Mouse (Mus musculus): ENCODE results near the gene Slc48a1. TPM values are rescaled to one million over a fixed set of nuclear protein-coding genes. Genes with fewer than 3 reads are reported as not detected.

Gene Slc48a1
- polyA plus RNA-seq, 1 experiment: 22.1 TPM

DNA sequence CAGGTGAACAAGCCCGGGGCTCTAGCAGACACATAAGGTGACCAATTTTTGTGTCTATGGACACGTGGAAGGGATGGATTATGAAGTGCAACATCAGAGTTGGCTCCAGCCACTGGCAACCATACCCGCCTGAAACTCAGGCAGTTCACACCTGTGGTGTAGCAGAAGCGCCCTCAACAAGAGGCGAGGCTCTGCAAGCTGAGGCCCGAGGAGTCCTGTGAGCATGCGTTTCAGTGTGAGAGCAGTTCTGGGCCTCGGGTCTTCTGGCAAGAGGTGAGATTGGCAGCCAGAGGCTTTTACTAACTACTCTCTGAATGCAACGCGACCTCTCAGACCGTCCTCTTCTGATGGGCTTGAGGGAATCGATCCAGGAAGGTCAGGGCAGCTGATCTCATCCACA lies 36.7 kb upstream of the Slc48a1 start:
- H3K4me1 ChIP-seq (ENCODE audit: control insufficient read depth, insufficient read depth, insufficient read length, low read length): peaks cover 5% of the 10 kb centered on the region; the same call in 1 of the 2 replicates
- no peak overlapping the region for H3K27ac ChIP-seq (ENCODE audit: insufficient read depth, low read depth, low read length)
- H3K27me3 ChIP-seq (ENCODE audit: control insufficient read depth, insufficient read depth, low read length): no peaks in the 10 kb centered on the region
- TF ChIP-seq POLR2A (IDR thresholded peaks at IDR 0.05; ENCODE audit: low read depth, low read length) (no peak), CTCF (IDR thresholded peaks at IDR 0.05; ENCODE audit: extremely low read depth, insufficient read length, insufficient replicate concordance, low read depth, low read length) (no peak)
- no peaks in the 10 kb centered on the region for H3K36me3 ChIP-seq (ENCODE audit: control insufficient read depth, insufficient read depth, low read length)
- 76% methylated on average over 12 of the region's 12 CpGs for WGBS
- no peak overlapping the region for H3K4me3 ChIP-seq (ENCODE audit: low read depth, low read length)

DNA sequence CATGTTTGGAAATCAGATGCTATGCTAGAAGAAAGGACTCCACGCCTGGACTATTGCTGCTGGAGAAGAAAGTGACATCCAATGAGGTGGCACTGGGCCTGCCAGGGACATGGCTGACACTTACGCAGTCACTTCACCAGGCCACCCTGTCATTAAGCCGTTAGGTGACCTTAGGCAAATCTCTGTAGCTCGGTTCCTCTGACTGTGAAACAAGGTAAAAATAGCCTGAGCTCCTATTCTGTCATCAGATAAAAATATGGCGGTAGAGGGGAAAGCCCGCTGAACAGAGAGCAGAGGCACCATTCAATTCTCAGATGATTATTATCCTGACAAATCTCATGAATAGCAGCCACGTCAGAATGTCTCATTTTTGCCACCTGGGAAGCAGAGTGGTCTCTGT lies 36.2 kb upstream of the Slc48a1 start:
- Histone ChIP-seq H3K27me3 (ENCODE audit: control insufficient read depth, insufficient read depth, low read length) (no peaks in the 10 kb centered on the region), H3K4me1 (ENCODE audit: control insufficient read depth, insufficient read depth, insufficient read length, low read length) (peaks cover 5% of the 10 kb centered on the region; the same call in 1 of the 2 replicates), H3K27ac (ENCODE audit: insufficient read depth, low read depth, low read length) (no peak overlapping the region), H3K36me3 (ENCODE audit: control insufficient read depth, insufficient read depth, low read length) (no peaks in the 10 kb centered on the region), H3K4me3 (ENCODE audit: low read depth, low read length) (no peak overlapping the region)
- no peak for TF ChIP-seq POLR2A (IDR thresholded peaks at IDR 0.05; ENCODE audit: low read depth, low read length)
- no peak for TF ChIP-seq CTCF (IDR thresholded peaks at IDR 0.05; ENCODE audit: extremely low read depth, insufficient read length, insufficient replicate concordance, low read depth, low read length)
- 54% methylated on average over 7 of the region's 7 CpGs for WGBS

DNA sequence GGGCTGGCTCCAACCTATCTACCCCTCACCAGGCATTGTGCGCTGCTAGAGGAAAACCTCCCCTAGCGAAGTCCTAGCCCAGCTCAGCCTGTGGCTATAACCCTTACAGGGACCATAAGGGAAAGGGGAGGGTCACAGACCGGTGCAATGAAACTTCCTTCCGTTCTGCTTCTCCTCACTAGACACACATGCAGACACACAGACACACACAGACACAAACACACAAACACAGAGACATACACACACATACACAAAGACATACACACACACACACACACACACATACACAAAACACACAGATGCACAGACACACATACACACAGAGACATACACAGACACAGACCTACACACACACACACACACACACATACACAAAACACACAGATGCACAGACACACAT lies 35.7 kb upstream of the Slc48a1 start:
- TF ChIP-seq CTCF (IDR thresholded peaks at IDR 0.05; ENCODE audit: extremely low read depth, insufficient read length, insufficient replicate concordance, low read depth, low read length) (no peak), POLR2A (IDR thresholded peaks at IDR 0.05; ENCODE audit: low read depth, low read length) (no peak)
- peaks cover 5% of the 10 kb centered on the region; the same call in 1 of the 2 replicates for H3K4me1 ChIP-seq (ENCODE audit: control insufficient read depth, insufficient read depth, insufficient read length, low read length)
- H3K27me3 ChIP-seq (ENCODE audit: control insufficient read depth, insufficient read depth, low read length): no peaks in the 10 kb centered on the region
- no peak overlapping the region for H3K27ac ChIP-seq (ENCODE audit: insufficient read depth, low read depth, low read length)
- WGBS: 80% methylated on average over 4 of the region's 4 CpGs
- no peaks in the 10 kb centered on the region for H3K36me3 ChIP-seq (ENCODE audit: control insufficient read depth, insufficient read depth, low read length)
- H3K4me3 ChIP-seq (ENCODE audit: low read depth, low read length): no peak overlapping the region

DNA sequence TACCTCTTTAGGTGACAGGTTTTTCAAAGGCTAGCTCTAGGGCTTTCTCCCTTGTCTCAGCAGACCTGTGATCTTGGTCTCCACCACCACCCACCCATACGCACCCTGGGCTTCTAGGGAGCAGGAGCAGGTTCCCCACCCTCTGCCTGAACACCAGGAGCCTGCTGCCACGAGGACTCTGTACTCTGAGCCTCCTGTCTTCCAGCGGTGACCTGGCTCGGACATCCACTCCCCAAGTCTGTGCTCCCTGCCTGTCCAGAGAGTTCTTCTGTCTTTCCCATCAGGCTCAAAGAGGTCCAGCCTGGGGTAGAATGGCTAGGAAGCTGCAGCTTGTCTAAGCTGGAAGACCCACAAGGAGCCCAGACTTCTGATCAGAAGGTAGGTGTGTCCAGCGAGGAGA lies 35.1 kb upstream of the Slc48a1 start:
- TF ChIP-seq CTCF (IDR thresholded peaks at IDR 0.05; ENCODE audit: extremely low read depth, insufficient read length, insufficient replicate concordance, low read depth, low read length) (no peak), POLR2A (IDR thresholded peaks at IDR 0.05; ENCODE audit: low read depth, low read length) (no peak)
- H3K27me3 ChIP-seq (ENCODE audit: control insufficient read depth, insufficient read depth, low read length): no peaks in the 10 kb centered on the region
- H3K4me3 ChIP-seq (ENCODE audit: low read depth, low read length): no peak overlapping the region
- H3K36me3 ChIP-seq (ENCODE audit: control insufficient read depth, insufficient read depth, low read length): no peaks in the 10 kb centered on the region
- peaks cover 5% of the 10 kb centered on the region; the same call in 1 of the 2 replicates for H3K4me1 ChIP-seq (ENCODE audit: control insufficient read depth, insufficient read depth, insufficient read length, low read length)
- 70% methylated on average over 5 of the region's 5 CpGs for WGBS
- H3K27ac ChIP-seq (ENCODE audit: insufficient read depth, low read depth, low read length): no peak overlapping the region

DNA sequence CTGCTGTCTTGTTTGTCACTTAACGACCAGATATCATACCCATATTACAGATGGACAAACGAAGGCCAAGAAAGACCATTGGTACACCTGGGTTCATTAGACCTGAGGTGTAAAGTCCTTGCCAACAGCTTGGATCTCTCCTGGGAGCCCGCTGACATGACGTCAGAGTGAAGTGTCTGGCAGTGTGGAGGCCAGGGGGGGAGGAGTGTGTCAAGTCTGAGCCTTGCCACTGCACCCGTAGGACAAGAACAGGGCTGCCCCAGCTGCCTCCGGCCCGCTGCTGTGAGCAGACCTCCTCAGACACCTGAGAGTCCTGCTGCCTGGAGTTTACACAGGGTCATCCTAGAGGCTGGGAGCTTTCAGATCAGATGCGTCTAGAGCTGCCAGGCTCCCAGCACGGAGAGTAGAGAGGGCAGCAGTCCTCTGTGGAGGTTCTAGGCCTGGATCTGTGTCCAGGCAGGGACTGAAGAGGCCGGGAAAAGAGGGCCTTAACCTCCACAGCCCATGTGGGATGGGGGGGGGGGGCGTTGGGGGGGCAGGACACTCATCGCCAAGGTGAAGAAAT lies 34.3 kb upstream of the Slc48a1 start:
- no peaks in the 10 kb centered on the region for H3K27me3 ChIP-seq (ENCODE audit: control insufficient read depth, insufficient read depth, low read length)
- TF ChIP-seq CTCF (IDR thresholded peaks at IDR 0.05; ENCODE audit: extremely low read depth, insufficient read length, insufficient replicate concordance, low read depth, low read length) (no peak), POLR2A (IDR thresholded peaks at IDR 0.05; ENCODE audit: low read depth, low read length) (no peak)
- H3K4me1 ChIP-seq (ENCODE audit: control insufficient read depth, insufficient read depth, insufficient read length, low read length): peaks cover 5% of the 10 kb centered on the region; the same call in 1 of the 2 replicates
- WGBS: 65% methylated on average over 12 of the region's 12 CpGs
- no peaks in the 10 kb centered on the region for H3K36me3 ChIP-seq (ENCODE audit: control insufficient read depth, insufficient read depth, low read length)
- no peak overlapping the region for H3K27ac ChIP-seq (ENCODE audit: insufficient read depth, low read depth, low read length)
- no peak overlapping the region for H3K4me3 ChIP-seq (ENCODE audit: low read depth, low read length)

DNA sequence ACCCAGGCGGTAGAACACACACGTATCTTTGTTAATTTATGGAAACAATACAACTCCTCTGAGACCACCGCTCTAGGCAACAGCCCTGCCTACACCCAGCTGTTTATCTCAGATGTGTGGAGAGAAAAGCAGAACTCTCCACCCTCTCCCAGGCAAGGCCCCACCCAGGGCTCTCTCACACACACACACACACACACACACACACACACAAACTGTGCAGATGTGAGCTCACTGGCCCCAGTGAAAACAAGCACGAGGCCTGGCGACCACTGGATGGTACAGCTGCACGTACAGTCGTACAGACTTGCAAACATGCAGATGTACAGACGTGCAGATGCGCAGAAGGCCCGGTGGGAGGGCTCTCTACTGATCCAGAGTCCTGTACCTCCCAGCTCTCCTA lies 33.4 kb upstream of the Slc48a1 start:
- WGBS: 66% methylated on average over 10 of the region's 10 CpGs
- no peak for TF ChIP-seq POLR2A (IDR thresholded peaks at IDR 0.05; ENCODE audit: low read depth, low read length)
- TF ChIP-seq CTCF (IDR thresholded peaks at IDR 0.05; ENCODE audit: extremely low read depth, insufficient read length, insufficient replicate concordance, low read depth, low read length): no peak
- H3K4me3 ChIP-seq (ENCODE audit: low read depth, low read length): no peak overlapping the region
- no peaks in the 10 kb centered on the region for H3K36me3 ChIP-seq (ENCODE audit: control insufficient read depth, insufficient read depth, low read length)
- H3K27ac ChIP-seq (ENCODE audit: insufficient read depth, low read depth, low read length): no peak overlapping the region
- no peaks in the 10 kb centered on the region for H3K27me3 ChIP-seq (ENCODE audit: control insufficient read depth, insufficient read depth, low read length)
- H3K4me1 ChIP-seq (ENCODE audit: control insufficient read depth, insufficient read depth, insufficient read length, low read length): peaks cover 5% of the 10 kb centered on the region; the same call in 1 of the 2 replicates

DNA sequence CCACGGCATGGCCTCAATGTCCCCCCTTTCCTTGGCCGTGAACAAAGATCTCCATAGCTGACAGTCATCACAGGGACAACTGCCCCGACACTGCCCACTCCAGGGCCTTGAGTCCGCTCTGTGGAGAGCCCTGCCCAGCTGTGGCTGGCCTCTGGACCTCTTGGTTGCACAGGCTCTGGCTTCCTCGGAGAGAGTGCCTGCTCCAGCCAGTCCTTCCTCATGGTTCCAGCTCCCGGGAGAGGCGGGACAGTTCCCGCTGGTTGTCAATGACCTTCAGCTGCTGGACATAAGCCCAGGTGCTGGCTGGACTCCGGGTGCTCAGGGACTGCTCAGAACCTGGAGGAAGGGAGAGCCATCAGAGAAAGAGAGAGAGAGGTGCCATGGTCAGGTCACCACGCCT lies 33.0 kb upstream of the Slc48a1 start:
- Histone ChIP-seq H3K4me1 (ENCODE audit: control insufficient read depth, insufficient read depth, insufficient read length, low read length) (peaks cover 6% of the 10 kb centered on the region; the same call in 1 of the 2 replicates), H3K4me3 (ENCODE audit: low read depth, low read length) (no peak overlapping the region), H3K27ac (ENCODE audit: insufficient read depth, low read depth, low read length) (no peak overlapping the region), H3K27me3 (ENCODE audit: control insufficient read depth, insufficient read depth, low read length) (no peaks in the 10 kb centered on the region), H3K36me3 (ENCODE audit: control insufficient read depth, insufficient read depth, low read length) (no peaks in the 10 kb centered on the region)
- no peak for TF ChIP-seq CTCF (IDR thresholded peaks at IDR 0.05; ENCODE audit: extremely low read depth, insufficient read length, insufficient replicate concordance, low read depth, low read length)
- TF ChIP-seq POLR2A (IDR thresholded peaks at IDR 0.05; ENCODE audit: low read depth, low read length): no peak
- 48% methylated on average over 10 of the region's 10 CpGs for WGBS

Measured in small intestine, adult 2 months (tissue).